Mouse (Mus musculus): ENCODE measurements around the gene Gm4567. TPM values are rescaled to one million over a fixed set of nuclear protein-coding genes. Genes with fewer than 3 reads are reported as not detected.
"Not testable (repeated sequence)": the region's sequence is repeated elsewhere in the genome, so short reads cannot be mapped to it uniquely, and the experiment has no call there.

Gm4567 gene
- polyA plus RNA-seq (2021), result not detected

GRCm38 (mm10) chr7:22719610-22720009 is at the start of gene Gm4567:
Gene Gm4567 (minus strand): TSS chr7:22719710.
- POLR2A ChIA-PET; in situ Hi-C loops (cut with MboI; ENCODE audit: low pct_unique_long_range_greater_than_20kb); DNase-seq (ENCODE audit: low read depth, low spot score); CTCF ChIA-PET; ATAC-seq; H3K27me3 ChIP-seq: not testable (repeated sequence)

GRCm38 (mm10) chr7:22761397-22761796 is 41.9 kb upstream of the Gm4567 start, which contains the start of gene Vmn1r157:
Gene Vmn1r157 (plus strand): TSS chr7:22761697.
- CTCF ChIA-PET; POLR2A ChIA-PET; in situ Hi-C loops (cut with MboI; ENCODE audit: low pct_unique_long_range_greater_than_20kb); H3K27me3 ChIP-seq; ATAC-seq; DNase-seq (ENCODE audit: low read depth, low spot score): not testable (repeated sequence)

- POLR2A ChIA-PET; H3K27me3 ChIP-seq; DNase-seq (ENCODE audit: low read depth, low spot score); in situ Hi-C loops (cut with MboI; ENCODE audit: low pct_unique_long_range_greater_than_20kb); CTCF ChIA-PET; ATAC-seq: not testable (repeated sequence)
Measured at GRCm38 (mm10) chr7:22692217-22692616, 27.3 kb downstream of the Gm4567 start, which contains the start of gene Gm8693. Gene Gm8693 (minus strand): TSS chr7:22692317.

Other genes with a start within 250 kb of the Gm4567 start
- not detected for gene Vmn1r151, start 220.0 kb downstream of the Gm4567 start, polyA plus RNA-seq (2021)
- not detected for gene Vmn1r152, start 196.7 kb downstream of the Gm4567 start, polyA plus RNA-seq (2021)
- gene Gm8677, start 184.8 kb downstream of the Gm4567 start, polyA plus RNA-seq (2021), result not detected
- not detected for gene Gm4201, start 154.4 kb downstream of the Gm4567 start, polyA plus RNA-seq (2021)
- gene Gm4565, start 131.6 kb downstream of the Gm4567 start, polyA plus RNA-seq (2021), result not detected
- gene Vmn1r155, start 61.7 kb downstream of the Gm4567 start, polyA plus RNA-seq (2021), result not detected
- gene Gm8693, start 27.4 kb downstream of the Gm4567 start, polyA plus RNA-seq (2021), result not detected
- gene Vmn1r157, start 42.0 kb upstream of the Gm4567 start, polyA plus RNA-seq (2021), result not detected
- not detected for gene Vmn1r158, start 71.1 kb upstream of the Gm4567 start, polyA plus RNA-seq (2021)
- gene Vmn1r159, start 123.9 kb upstream of the Gm4567 start, polyA plus RNA-seq (2021), result not detected
- not detected for gene Vmn1r160, start 151.5 kb upstream of the Gm4567 start, polyA plus RNA-seq (2021)

Measured in Patski (cell line).